Mouse (Mus musculus): ENCODE results near the gene Gm45208.
A peak's percentile ranks its signal among the peaks of the same experiment; 100 is the strongest.

Gm45208 gene

GRCm38 (mm10) chrX:7728215-7728921 is 6.3 kb downstream of the Gm45208 start, which contains the start of gene Praf2:
Gene Praf2, plus strand, starts transcription at chrX:7728439.
- peak; percentile 77 for DNase-seq

GRCm38 (mm10) chrX:7728922-7729265 is 6.8 kb downstream of the Gm45208 start:
- no peak for DNase-seq

GRCm38 (mm10) chrX:7733571-7734156 is 11.6 kb downstream of the Gm45208 start:
- peak; percentile 89 for DNase-seq

GRCm38 (mm10) chrX:7739336-7740081 is 17.5 kb downstream of the Gm45208 start:
- no peak for DNase-seq

- DNase-seq: no peak
These were observed 18.2 kb downstream of the Gm45208 start for GRCm38 (mm10) chrX:7740082-7740819.

- no peak for DNase-seq
These were observed 19.1 kb downstream of the Gm45208 start for GRCm38 (mm10) chrX:7741103-7741502.

GRCm38 (mm10) chrX:7743470-7743869 is 21.4 kb downstream of the Gm45208 start:
- no peak for DNase-seq

- no peak for DNase-seq
These were observed 22.9 kb downstream of the Gm45208 start for GRCm38 (mm10) chrX:7744940-7745339.

- no peak for DNase-seq
These were observed 23.4 kb downstream of the Gm45208 start for GRCm38 (mm10) chrX:7745429-7745828.

GRCm38 (mm10) chrX:7750432-7751116 is 28.5 kb downstream of the Gm45208 start, which contains the start of gene Ccdc120:
Gene Ccdc120, minus strand, starts transcription at chrX:7750905.
- DNase-seq: peak; percentile 33

GRCm38 (mm10) chrX:7753627-7754026 is 31.6 kb downstream of the Gm45208 start:
- DNase-seq: peak; percentile 37

GRCm38 (mm10) chrX:7762137-7762920 is 40.3 kb downstream of the Gm45208 start, which contains the start of gene Tfe3:
Gene Tfe3, plus strand, starts transcription at chrX:7762560.
- peak; percentile 82 for DNase-seq

- no peak for DNase-seq
These were observed 40.8 kb downstream of the Gm45208 start for GRCm38 (mm10) chrX:7762921-7763197.

- peak; percentile 9 for DNase-seq
These were observed 41.8 kb downstream of the Gm45208 start for GRCm38 (mm10) chrX:7763631-7764393.

- no peak for DNase-seq
These were observed 42.7 kb downstream of the Gm45208 start for GRCm38 (mm10) chrX:7764657-7765280.

GRCm38 (mm10) chrX:7765281-7765670 is 43.2 kb downstream of the Gm45208 start:
- no peak for DNase-seq

GRCm38 (mm10) chrX:7765764-7766163 is 43.7 kb downstream of the Gm45208 start:
- no peak for DNase-seq

- no peak for DNase-seq
These were observed 47.4 kb downstream of the Gm45208 start for GRCm38 (mm10) chrX:7769302-7770017.

- DNase-seq: peak; percentile 14
These were observed 50.7 kb downstream of the Gm45208 start for GRCm38 (mm10) chrX:7772766-7773165.
